Mouse (Mus musculus) hindbrain, embryonic 14.5 days (tissue): ENCODE results near the gene Hfm1. TPM values are rescaled to one million over a fixed set of nuclear protein-coding genes. Genes with fewer than 3 reads are reported as not detected.

Experiments used
- ATAC-seq: fragments of 200-750 bp; cut with Nextera tagmentation; 2 replicates; pipeline ENCODE4 v1.8.0; 2017; ENCODE audit warnings: moderate number of reproducible peaks, mild to moderate bottlenecking, moderate TSS enrichment, moderate library complexity; ENCODE audit not compliant: low FRiP score
- DNase-seq: peaks from one replicate; pipeline ENCODE4 v3.0.0-alpha.2; 2015; ENCODE audit warnings: low spot score
- H3K27ac ChIP-seq: fragments of 300-500 bp; sonication (generic); 2 replicates; pipeline ENCODE4 v1.5.1; 2014; ENCODE audit warnings: mild to moderate bottlenecking, moderate library complexity
- H3K27me3 ChIP-seq: fragments of 300-500 bp; sonication (generic); 2 replicates; pipeline ENCODE4 v1.6.1; 2014; ENCODE audit warnings: mild to moderate bottlenecking, low read length, mixed read lengths; ENCODE audit not compliant: control insufficient read depth, insufficient read depth
- H3K36me3 ChIP-seq: fragments of 300-500 bp; sonication (generic); replicated peaks from 2 replicates; pipeline ENCODE4 v1.6.1; 2014; ENCODE audit not compliant: control insufficient read depth, insufficient read depth
- H3K4me1 ChIP-seq: fragments of 300-500 bp; sonication (generic); replicated peaks from 2 replicates; pipeline ENCODE4 v1.6.1; 2014; ENCODE audit warnings: antibody characterized with exemption, low read length, mixed read lengths; ENCODE audit not compliant: control insufficient read depth, insufficient read depth
- H3K4me2 ChIP-seq: fragments of 300-500 bp; sonication (generic); replicated peaks from 2 replicates; pipeline ENCODE4 v1.6.1; 2014; ENCODE audit warnings: mild to moderate bottlenecking, moderate library complexity
- H3K4me3 ChIP-seq: fragments of 300-500 bp; sonication (generic); replicated peaks from 2 replicates; pipeline ENCODE4 v1.5.1; 2014; ENCODE audit warnings: mild to moderate bottlenecking, low read length
- H3K9ac ChIP-seq: fragments of 300-500 bp; sonication (generic); 2 replicates; pipeline ENCODE4 v1.6.1; 2014
- H3K9me3 ChIP-seq: fragments of 300-500 bp; sonication (generic); 2 replicates; pipeline ENCODE4 v1.6.1; 2016; ENCODE audit warnings: low read length; ENCODE audit not compliant: control insufficient read depth
- WGBS: fragments of 180-500 bp; shearing (Covaris S2); extraction: QIAGEN DNeasy Blood & Tissue Kit; methylation state at CpG from one replicate; pipeline ENCODE4 v1.1.7; 2014; 5-methylcytosine and 5-hydroxymethylcytosine counted together
- polyA plus RNA-seq: library from polyadenylated mRNA; unstranded; fragments of >200 nt; fragmentation: Nextera tagmentation; extraction: Ambion mirVana; gene quantifications from 2 replicates; pipeline ENCODE4 v1.2.1, GENCODE M21; 2014

The Hfm1 gene
- polyA plus RNA-seq, 1 experiment from 2014 or later, result 7.0 TPM

DNA sequence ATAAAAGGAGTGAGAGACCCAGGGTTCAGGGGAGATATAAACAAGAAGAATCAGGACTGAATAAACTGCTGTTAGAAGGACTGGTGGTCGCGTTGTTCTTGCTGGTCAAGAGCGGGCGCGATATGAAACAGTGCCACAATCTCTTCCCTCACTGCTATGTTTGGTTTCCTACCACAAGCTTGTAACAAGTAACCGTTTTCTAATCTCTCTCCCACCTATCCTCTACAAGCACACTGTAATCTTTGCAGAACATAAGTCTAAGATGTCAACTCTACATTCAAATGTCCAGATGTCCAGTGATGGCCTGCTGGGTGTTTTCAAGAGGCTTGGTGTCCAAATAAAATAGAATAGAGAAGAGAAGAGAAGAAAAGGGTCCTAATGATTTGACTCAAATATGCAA is 22.6 kb upstream of the Hfm1 start:
- Histone ChIP-seq H3K9me3 (no peaks in the 10 kb centered on the region), H3K4me2 (no peak overlapping the region), H3K4me3 (no peak overlapping the region), H3K36me3 (no peaks in the 10 kb centered on the region), H3K9ac (no peak overlapping the region), H3K27me3 (no peaks in the 10 kb centered on the region), H3K4me1 (no peaks in the 10 kb centered on the region), H3K27ac (no peak overlapping the region)
- no peak for DNase-seq
- ATAC-seq, result no peak
- 82% methylated on average over 6 of the region's 6 CpGs for WGBS

DNA sequence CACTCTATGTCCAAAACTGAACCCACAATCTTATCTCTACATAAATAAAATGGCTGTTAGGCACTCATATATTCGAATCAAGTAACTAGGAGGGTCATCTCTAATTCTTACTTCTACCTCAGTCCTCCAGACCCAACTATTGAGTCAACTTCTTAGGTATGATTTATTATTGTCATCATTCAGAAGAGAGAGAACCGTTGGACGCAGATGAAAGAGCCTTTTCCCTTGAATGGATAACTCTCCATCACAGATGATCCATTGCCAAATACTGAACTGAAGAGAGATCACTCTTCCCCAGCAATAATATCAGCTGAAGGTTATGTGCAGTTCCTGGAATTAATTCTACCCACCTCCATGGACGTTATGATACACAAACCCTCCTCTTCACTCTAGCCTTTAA is 20.2 kb upstream of the Hfm1 start:
- H3K9me3 ChIP-seq, result no peaks in the 10 kb centered on the region
- no peak overlapping the region for H3K4me2 ChIP-seq
- H3K9ac ChIP-seq, result no peak overlapping the region
- WGBS, result 83% methylated on average over 4 of the region's 4 CpGs
- H3K4me1 ChIP-seq, result no peaks in the 10 kb centered on the region
- no peaks in the 10 kb centered on the region for H3K36me3 ChIP-seq
- H3K4me3 ChIP-seq, result no peak overlapping the region
- ATAC-seq, result no peak
- H3K27me3 ChIP-seq, result no peaks in the 10 kb centered on the region
- DNase-seq, result no peak
- no peak overlapping the region for H3K27ac ChIP-seq

DNA sequence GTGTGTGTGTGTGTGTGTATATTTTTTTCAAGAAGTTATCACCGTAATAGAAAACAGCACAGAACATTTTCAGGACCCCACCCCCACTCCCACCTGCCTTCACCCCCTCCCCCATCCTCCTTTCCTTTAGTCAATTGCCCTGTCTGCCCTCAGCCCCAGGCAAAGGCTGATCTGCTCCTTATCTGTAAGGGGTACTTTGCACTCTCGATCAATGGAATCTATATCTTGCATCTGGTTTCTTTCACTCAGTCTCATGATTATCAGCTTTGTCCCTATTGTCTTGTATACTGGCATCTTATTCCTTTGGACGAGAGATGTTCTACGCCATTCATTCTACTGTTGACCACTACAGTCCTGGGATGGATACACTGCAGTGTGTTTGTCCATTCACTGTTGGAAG is 1.9 kb upstream of the Hfm1 start:
- Histone ChIP-seq H3K27ac (no peak overlapping the region), H3K4me2 (no peak overlapping the region), H3K4me1 (peaks cover 5% of the 10 kb centered on the region; the same call in 1 of the 2 replicates), H3K4me3 (no peak overlapping the region), H3K36me3 (no peaks in the 10 kb centered on the region), H3K9me3 (no peaks in the 10 kb centered on the region), H3K9ac (no peak overlapping the region), H3K27me3 (no peaks in the 10 kb centered on the region)
- WGBS, result 78% methylated on average over 4 of the region's 4 CpGs
- DNase-seq (no peak), ATAC-seq (no peak)

DNA sequence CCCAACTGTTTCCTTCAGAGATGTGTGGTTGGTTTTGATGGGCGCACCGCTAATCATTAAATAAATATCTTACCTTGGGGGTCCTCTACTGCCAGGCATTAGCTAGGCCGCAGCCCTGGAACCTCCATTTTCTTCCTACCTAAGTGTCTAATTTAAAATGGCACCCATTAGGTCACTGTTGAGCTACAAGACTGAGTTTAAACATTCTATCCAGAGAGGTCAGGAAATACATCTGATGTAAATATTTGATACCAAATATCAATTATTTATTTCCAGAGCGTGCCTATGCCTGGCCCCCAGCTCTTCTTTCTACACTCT is 207 bp upstream of the Hfm1 start:
- WGBS, result 30% methylated on average over 4 of the region's 4 CpGs
- H3K4me3 ChIP-seq, result peak overlapping the region; percentile 56
- ATAC-seq (peak; percentile 44), DNase-seq (no peak)
- H3K4me1 ChIP-seq, result peaks cover 5% of the 10 kb centered on the region; the same call in 1 of the 2 replicates
- no peaks in the 10 kb centered on the region for H3K9me3 ChIP-seq
- H3K27me3 ChIP-seq, result no peaks in the 10 kb centered on the region
- peaks cover 7% of the 10 kb centered on the region; the same call in 1 of the 2 replicates for H3K36me3 ChIP-seq
- H3K9ac ChIP-seq, result peak overlapping the region; percentile 80
- peak overlapping the region; percentile 91 for H3K27ac ChIP-seq
- peak overlapping the region; percentile 63 for H3K4me2 ChIP-seq

DNA sequence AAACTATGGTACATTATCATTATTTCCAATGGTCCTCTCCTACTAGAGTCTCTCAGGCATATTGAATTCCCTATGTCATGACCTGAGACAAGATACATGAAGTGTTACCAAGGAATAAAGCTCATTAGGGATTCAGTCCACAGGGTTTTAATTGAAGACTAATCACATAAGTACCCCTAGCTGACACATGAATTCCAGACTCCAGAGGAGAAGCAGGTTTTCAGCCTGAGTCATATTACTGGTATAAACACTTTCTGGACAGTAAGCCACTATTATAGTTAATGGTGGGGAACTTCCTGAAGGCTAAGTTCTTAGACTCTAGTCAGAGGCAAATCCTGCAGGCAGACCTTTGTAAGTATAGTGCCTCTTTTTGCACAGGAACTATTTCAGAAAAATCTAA is 6.8 kb downstream of the Hfm1 start:
- Histone ChIP-seq H3K27ac (no peak overlapping the region), H3K36me3 (peaks cover 7% of the 10 kb centered on the region; the same call in 1 of the 2 replicates), H3K4me2 (no peak overlapping the region), H3K9ac (no peak overlapping the region), H3K4me3 (no peak overlapping the region), H3K4me1 (no peaks in the 10 kb centered on the region), H3K9me3 (no peaks in the 10 kb centered on the region), H3K27me3 (no peaks in the 10 kb centered on the region)
- DNase-seq (no peak), ATAC-seq (no peak)

DNA sequence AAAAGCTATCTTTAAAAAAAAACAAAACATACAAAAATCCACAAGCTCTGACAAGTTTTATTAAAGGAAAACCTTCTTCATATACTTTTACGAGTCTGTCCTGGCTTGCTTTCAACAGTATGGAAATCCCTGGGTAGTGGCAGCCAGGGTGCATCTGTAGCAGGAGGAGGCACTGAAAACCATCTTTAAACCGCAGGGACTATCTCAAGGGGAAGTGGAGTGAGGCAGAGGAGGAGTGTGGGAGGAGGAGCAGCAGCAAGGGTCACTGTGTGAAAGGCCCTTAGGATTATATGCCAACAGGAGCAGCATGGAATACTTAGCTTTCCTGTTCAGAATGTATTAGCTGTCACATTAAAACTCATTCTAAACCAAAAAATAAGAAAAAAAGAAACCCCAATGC is 29.2 kb downstream of the Hfm1 start:
- Histone ChIP-seq H3K9me3 (no peaks in the 10 kb centered on the region), H3K27ac (no peak overlapping the region), H3K4me2 (no peak overlapping the region), H3K4me1 (no peaks in the 10 kb centered on the region), H3K27me3 (no peaks in the 10 kb centered on the region), H3K36me3 (no peaks in the 10 kb centered on the region), H3K9ac (no peak overlapping the region), H3K4me3 (no peak overlapping the region)
- DNase-seq (no peak), ATAC-seq (no peak)
- WGBS, result 74% methylated on average over 2 of the region's 2 CpGs

DNA sequence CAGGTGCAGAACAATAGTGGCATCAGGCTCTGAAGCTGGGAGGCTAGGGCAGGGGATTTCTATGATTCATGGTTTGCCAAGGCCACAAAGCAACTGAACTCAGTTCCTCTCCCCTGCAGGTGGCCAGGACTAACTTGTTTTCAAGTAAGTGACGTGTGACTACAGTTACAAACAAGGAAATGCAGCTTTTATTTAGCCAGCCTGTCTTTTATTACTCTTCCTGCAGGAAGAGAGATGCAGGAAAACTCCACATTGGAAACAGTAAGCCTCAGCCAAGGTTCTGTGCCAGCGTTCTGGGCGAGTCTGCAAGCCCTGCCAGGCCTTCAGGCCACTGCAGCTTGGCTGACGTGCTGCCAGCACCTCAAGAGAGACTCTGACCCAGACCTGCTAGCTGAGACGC is 34.3 kb downstream of the Hfm1 start:
- H3K27me3 ChIP-seq, result no peaks in the 10 kb centered on the region
- no peak overlapping the region for H3K9ac ChIP-seq
- peak; percentile 34 for DNase-seq
- no peaks in the 10 kb centered on the region for H3K36me3 ChIP-seq
- no peak overlapping the region for H3K27ac ChIP-seq
- 23% methylated on average over 5 of the region's 5 CpGs for WGBS
- no peak overlapping the region for H3K4me2 ChIP-seq
- no peaks in the 10 kb centered on the region for H3K4me1 ChIP-seq
- H3K4me3 ChIP-seq, result no peak overlapping the region
- ATAC-seq, result no peak
- H3K9me3 ChIP-seq, result no peaks in the 10 kb centered on the region

DNA sequence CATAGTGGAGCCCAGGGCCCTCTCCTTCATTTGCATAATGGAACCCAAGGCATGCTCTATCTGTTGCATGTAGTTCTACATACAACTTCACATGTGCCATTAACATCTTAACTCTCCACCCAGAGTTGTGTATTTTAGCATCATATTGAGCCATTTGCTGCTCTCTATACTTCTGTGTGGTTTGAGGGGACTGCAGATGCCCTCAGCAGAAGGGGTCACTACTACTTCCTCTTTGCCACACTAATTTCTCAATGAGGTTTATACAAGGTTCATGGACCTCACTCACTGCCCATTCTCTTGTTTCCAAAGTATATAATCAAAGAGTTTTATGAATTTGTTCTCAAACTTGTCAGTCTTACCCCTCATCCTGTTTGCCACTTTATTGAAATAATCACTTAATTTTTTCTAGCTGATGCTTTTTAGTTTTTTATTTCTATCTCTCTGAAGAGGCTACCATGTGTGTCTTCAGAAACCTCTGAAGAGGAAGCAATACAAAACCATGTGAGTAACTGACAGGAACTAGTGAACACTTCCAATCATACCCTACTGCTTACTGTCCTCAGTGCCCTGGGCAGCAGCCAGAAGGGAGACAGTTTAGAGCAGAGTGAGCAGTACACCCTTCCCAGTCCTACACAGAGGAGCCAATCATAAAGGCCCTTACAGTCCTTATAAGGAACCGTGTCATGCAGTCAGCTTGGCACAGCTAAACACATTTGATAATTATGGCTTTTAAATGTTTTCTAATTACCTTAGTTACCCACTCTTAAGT is 38.6 kb downstream of the Hfm1 start:
- Histone ChIP-seq H3K4me3 (no peak overlapping the region), H3K9me3 (no peaks in the 10 kb centered on the region), H3K27me3 (no peaks in the 10 kb centered on the region), H3K9ac (no peak overlapping the region), H3K4me2 (no peak overlapping the region), H3K4me1 (no peaks in the 10 kb centered on the region), H3K36me3 (no peaks in the 10 kb centered on the region), H3K27ac (no peak overlapping the region)
- no peak for DNase-seq
- no peak for ATAC-seq
- 62% methylated on average over 1 of the region's 1 CpGs for WGBS

DNA sequence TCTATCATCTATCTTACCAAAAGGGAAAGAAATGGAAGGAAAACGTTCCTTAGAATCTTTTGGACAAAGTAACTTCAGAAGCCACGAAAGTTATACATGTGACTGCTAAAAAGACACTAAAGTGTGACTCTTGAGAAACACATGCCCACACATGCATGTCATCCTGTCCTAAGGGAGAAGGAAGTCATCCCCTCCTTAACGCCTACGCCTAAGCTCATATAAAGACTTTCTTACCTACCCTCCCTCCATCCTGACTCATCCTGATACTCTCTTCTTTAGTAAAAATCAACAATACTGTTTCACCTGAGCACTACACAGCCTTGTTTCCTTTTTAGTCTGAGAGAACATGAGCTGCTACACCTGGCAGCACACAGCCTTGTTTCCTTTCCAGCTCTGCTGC is 40.6 kb downstream of the Hfm1 start:
- ATAC-seq, result no peak
- H3K9ac ChIP-seq, result no peak overlapping the region
- H3K36me3 ChIP-seq, result no peaks in the 10 kb centered on the region
- H3K4me1 ChIP-seq, result no peaks in the 10 kb centered on the region
- H3K4me2 ChIP-seq, result no peak overlapping the region
- DNase-seq, result no peak
- no peak overlapping the region for H3K27ac ChIP-seq
- no peaks in the 10 kb centered on the region for H3K9me3 ChIP-seq
- 94% methylated on average over 4 of the region's 4 CpGs for WGBS
- H3K4me3 ChIP-seq, result no peak overlapping the region
- no peaks in the 10 kb centered on the region for H3K27me3 ChIP-seq

DNA sequence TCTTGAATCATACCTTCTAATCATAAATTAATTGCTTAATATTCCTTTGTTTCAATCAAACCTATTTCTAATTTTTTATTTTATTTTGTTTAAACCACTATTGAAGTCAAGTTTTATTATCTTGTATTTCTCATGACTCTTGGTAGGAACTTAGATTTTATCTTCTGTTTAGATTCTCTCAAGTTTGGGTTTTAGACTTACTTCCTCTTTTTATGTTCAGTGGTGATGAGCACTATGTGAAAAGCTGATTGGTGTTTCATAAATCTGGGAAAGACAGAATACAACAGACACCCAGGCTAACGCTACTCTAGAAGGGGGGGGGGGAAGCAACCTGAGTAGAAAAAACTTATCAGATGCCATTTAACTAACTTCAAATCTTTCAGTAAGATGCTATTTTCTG is 49.7 kb downstream of the Hfm1 start:
- DNase-seq (no peak), ATAC-seq (no peak)
- Histone ChIP-seq H3K4me1 (no peaks in the 10 kb centered on the region), H3K9me3 (no peaks in the 10 kb centered on the region), H3K4me2 (no peak overlapping the region), H3K27ac (no peak overlapping the region), H3K4me3 (no peak overlapping the region), H3K9ac (no peak overlapping the region), H3K36me3 (no peaks in the 10 kb centered on the region), H3K27me3 (no peaks in the 10 kb centered on the region)
- 86% methylated on average over 1 of the region's 1 CpGs for WGBS
